8 mouse cellular contexts compared by ENCODE assay signal in the genomic region with DNA sequence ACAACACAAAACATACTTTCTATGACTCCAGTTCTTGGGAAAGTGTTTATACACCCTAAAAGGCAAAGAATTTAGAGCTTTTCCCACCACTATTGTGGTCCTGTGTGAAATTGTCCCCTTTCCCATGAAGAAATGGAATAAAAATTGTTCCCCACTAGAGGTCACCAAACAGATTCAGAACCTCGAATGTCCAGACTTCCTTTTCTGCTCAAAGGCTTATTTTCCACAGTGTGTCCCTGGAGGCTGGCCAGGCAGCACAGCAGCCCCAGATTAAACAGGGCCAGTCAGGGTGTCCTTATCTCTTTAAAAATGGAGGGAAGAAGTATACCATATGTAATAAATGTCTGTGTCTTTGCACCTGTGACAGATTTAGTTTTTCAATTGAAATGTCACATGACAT. TPM values are rescaled to one million over a fixed set of nuclear protein-coding genes. Genes with fewer than 3 reads are reported as not detected.
DNase-seq lines count a peak whose midpoint lies in the region; ATAC-seq and TF ChIP-seq lines count a peak whose summit lies in the region.
"Had no signal": no experiment of that assay in that cellular context is flagged by ENCODE, and none has a peak within 500 bp of the region (broad histone marks: within the 10 kb centered on the region; RNA-seq: fewer than 3 reads in every experiment).

No protein-coding gene starts in this region.

- no peaks in the 10 kb centered on the region for H3K27me3 ChIP-seq in intestine, postnatal 0 days (replicated peaks; ENCODE audit: control insufficient read depth, insufficient read depth, low read length)
- no peaks in the 10 kb centered on the region for H3K27me3 ChIP-seq in forebrain, embryonic 10.5 days (ENCODE audit: poor library complexity, severe bottlenecking)

- ATAC-seq in intestine, postnatal 0 days = no peak
- peak; percentile 42; the same call in 1 of the 2 replicates for ATAC-seq in megakaryocyte progenitor cell, adult 5-6 weeks (replicated peaks; ENCODE audit: poor library complexity)

- no peak overlapping the region for H3K4me2 ChIP-seq in intestine, postnatal 0 days (replicated peaks; ENCODE audit: low read depth)

- H3K4me1 ChIP-seq in intestine, postnatal 0 days (replicated peaks; ENCODE audit: control insufficient read depth, insufficient read depth, low read length) = no peaks in the 10 kb centered on the region; the same call in 1 of the 2 replicates
- peaks cover 30% of the 10 kb centered on the region for H3K4me1 ChIP-seq in forebrain, embryonic 10.5 days

- no peaks in the 10 kb centered on the region for H3K36me3 ChIP-seq in intestine, postnatal 0 days (ENCODE audit: control insufficient read depth, insufficient read depth)
- no peaks in the 10 kb centered on the region for H3K36me3 ChIP-seq in forebrain, embryonic 10.5 days (replicated peaks)

- WGBS in intestine, postnatal 0 days = 0% methylated on average over 1 of the region's 1 CpGs
- WGBS in forebrain, embryonic 10.5 days = 12% methylated on average over 1 of the region's 1 CpGs

- H3K27ac ChIP-seq in intestine, postnatal 0 days (ENCODE audit: low read depth, low read length) = no peak overlapping the region
- no peak overlapping the region for H3K27ac ChIP-seq in forebrain, embryonic 10.5 days

- peak; percentile 45 to 49 for DNase-seq in left cerebral cortex, postnatal 14 days (ENCODE audit: low spot score in 2 of 2)
- no peak for DNase-seq in left cerebral cortex, adult 8-10 months (ENCODE audit: low spot score in 2 of 2)
- peak; percentile 14 for DNase-seq in R1 (ENCODE audit: low read depth, low spot score)
- DNase-seq in cerebellum, postnatal 14 days = peak; percentile 57 to 67
- DNase-seq in forebrain, embryonic 10.5 days (ENCODE audit: extremely low spot score, low spot score) = no peak

- H3K9me3 ChIP-seq in intestine, postnatal 0 days (ENCODE audit: control insufficient read depth) = no peaks in the 10 kb centered on the region
- no peaks in the 10 kb centered on the region for H3K9me3 ChIP-seq in forebrain, embryonic 10.5 days

- no peak overlapping the region for H3K4me3 ChIP-seq in intestine, postnatal 0 days (ENCODE audit: low read depth, low read length)
- H3K4me3 ChIP-seq in forebrain, embryonic 10.5 days = no peak overlapping the region

- TF ChIP-seq CTCF in intestine, postnatal 0 days (IDR thresholded peaks at IDR 0.05; ENCODE audit: low read depth) = peak; percentile 75

- intact Hi-C loops in left cerebral cortex, postnatal 14 days (cut with DNase I) = loop anchor here (5.0 to 10.0 kb wide), 2 partner anchors 101 to 709 kb away; no protein-coding TSS in a partner anchor

- no peak overlapping the region for H3K9ac ChIP-seq in intestine, postnatal 0 days (ENCODE audit: low read depth, low read length)

RNA-seq across cellular contexts. Expression of a gene that starts 7.7 kb away (rescaled TPM):
- not detected for total RNA-seq in left cerebral cortex, postnatal 14 days (2021)
- total RNA-seq in left cerebral cortex, adult 8-10 months (2022) = not detected
- polyA plus RNA-seq in intestine, postnatal 0 days (2015; fragmentation: Nextera tagmentation; extraction: Ambion mirVana) = 48.8 and 59.0 TPM in 2 replicates
- total RNA-seq in megakaryocyte progenitor cell, adult 5-6 weeks (2015) = not detected in 2 replicates
- total RNA-seq in megakaryocyte progenitor cell, adult 5-6 weeks (2017) = not detected in 2 replicates
- not detected in 2 replicates for polyA plus RNA-seq in forebrain, embryonic 10.5 days (2016; fragmentation: Nextera tagmentation; extraction: Ambion mirVana)
- polyA plus RNA-seq: heart, embryonic 16.5 days had no signal

RNA-seq across cellular contexts. Expression of a gene that starts 33.7 kb away (rescaled TPM):
- total RNA-seq in left cerebral cortex, postnatal 14 days (2021) = 1 to 10 TPM; 3.1 to 4.0 TPM
- total RNA-seq in left cerebral cortex, adult 8-10 months (2022) = 10 to 100 TPM; 11.7 to 14.0 (median 11.9) TPM
- 3.7 and 4.0 TPM in 2 replicates for polyA plus RNA-seq in intestine, postnatal 0 days (2015; fragmentation: Nextera tagmentation; extraction: Ambion mirVana)
- total RNA-seq in megakaryocyte progenitor cell, adult 5-6 weeks (2015) = 0.67 and 0.95 TPM in 2 replicates
- not detected in 2 replicates for total RNA-seq in megakaryocyte progenitor cell, adult 5-6 weeks (2017)
- polyA plus RNA-seq in forebrain, embryonic 10.5 days (2016; fragmentation: Nextera tagmentation; extraction: Ambion mirVana) = 1.3 and 1.5 TPM in 2 replicates

RNA-seq across cellular contexts. Expression of a gene that starts 53.4 kb away (rescaled TPM):
- 1 to 10 TPM; 3.5 TPM for total RNA-seq in left cerebral cortex, postnatal 14 days (2021)
- total RNA-seq in left cerebral cortex, adult 8-10 months (2022) = 1 to 10 TPM; 4.5 to 5.1 (median 4.9) TPM
- polyA plus RNA-seq in intestine, postnatal 0 days (2015; fragmentation: Nextera tagmentation; extraction: Ambion mirVana) = 101 and 105 TPM in 2 replicates
- 8.4 and 10.1 TPM in 2 replicates for total RNA-seq in megakaryocyte progenitor cell, adult 5-6 weeks (2015)
- 15.4 and 15.7 TPM in 2 replicates for total RNA-seq in megakaryocyte progenitor cell, adult 5-6 weeks (2017)
- polyA plus RNA-seq in forebrain, embryonic 10.5 days (2016; fragmentation: Nextera tagmentation; extraction: Ambion mirVana) = 20.1 and 22.1 TPM in 2 replicates

Comparison
In these comparisons a context has a peak if more than half of its experiments do, and no peak if none do; other contexts are left out.
1. DNase-seq: peak in left cerebral cortex, postnatal 14 days (2 of 2), R1 (single experiment) and cerebellum, postnatal 14 days (2 of 2); none in left cerebral cortex, adult 8-10 months (0 of 2) and forebrain, embryonic 10.5 days (single experiment).